Mouse (Mus musculus): Measurements from ENCODE around the gene Pfkfb3. TPM values are rescaled to one million over a fixed set of nuclear protein-coding genes. Genes with fewer than 3 reads are reported as not detected.

The Pfkfb3 gene
- total RNA-seq (2023) = 34.3 TPM

GRCm38 (mm10) chr2:11553471-11554400 is at the start of gene Pfkfb3:
Pfkfb3 (minus strand) TSS chr2:11554077.

Other genes starting within 250 kb of the Pfkfb3 start
- gene Rbm17, start 50.1 kb upstream of the Pfkfb3 start, total RNA-seq (2023) = 145 TPM
- not detected for gene Gm17490, start 72.2 kb upstream of the Pfkfb3 start, total RNA-seq (2023)
- 8.3 TPM for gene Il2ra, start 88.7 kb upstream of the Pfkfb3 start, total RNA-seq (2023)
- gene Il15ra, start 151.2 kb upstream of the Pfkfb3 start, total RNA-seq (2023) = 7.0 TPM
- 53.9 TPM for gene Fbh1, start 223.5 kb upstream of the Pfkfb3 start, total RNA-seq (2023)
- gene Ankrd16, start 223.8 kb upstream of the Pfkfb3 start, total RNA-seq (2023) = 78.7 TPM